Mouse (Mus musculus) thymus, adult 2 months (tissue): ENCODE measurements around the gene Gm13289.
"Not testable (repeated sequence)": the region's sequence is repeated elsewhere in the genome, so short reads cannot be mapped to it uniquely, and the experiment has no call there.

ENCODE experiments used
- CTCF ChIP-seq: fragments of 200-500 bp; IDR thresholded peaks from 2 replicates; pipeline ENCODE4 v1.5.1; 2012; ENCODE audit warnings: mild to moderate bottlenecking, control low read depth, low read length, moderate library complexity, borderline replicate concordance; ENCODE audit not compliant: control insufficient read depth, poor library complexity, insufficient read depth; ENCODE audit errors: extremely low read depth
- POLR2A ChIP-seq: fragments of 200-500 bp; IDR thresholded peaks from 2 replicates; pipeline ENCODE4 v1.6.1; 2012; ENCODE audit warnings: mild to moderate bottlenecking, low read length, control low read depth, moderate library complexity; ENCODE audit not compliant: control insufficient read depth, poor library complexity, insufficient read depth; ENCODE audit errors: extremely low read depth

DNA sequence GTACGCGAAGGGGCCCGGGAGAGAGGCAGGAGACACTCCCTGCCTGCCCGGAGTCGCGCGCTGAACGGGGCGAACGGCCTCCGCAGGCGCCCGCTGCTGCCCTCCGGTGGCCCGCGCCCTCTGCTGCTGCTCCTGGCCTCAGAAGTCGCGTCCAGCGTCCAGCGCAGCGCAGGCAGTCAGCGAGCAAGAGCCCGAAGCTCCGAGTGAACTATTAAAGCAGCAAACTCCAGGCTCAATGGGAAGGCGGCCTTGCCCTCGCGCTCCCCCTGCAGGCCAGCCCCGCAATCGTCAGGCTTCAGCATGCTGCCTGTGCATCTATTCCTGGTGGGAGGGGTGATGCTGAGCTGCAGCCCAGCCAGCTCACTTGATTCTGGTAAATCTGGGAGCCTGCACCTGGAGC, 26.2 kb downstream of the Gm13289 start, which contains the start of gene Gm13287:
- not testable (repeated sequence) for TF ChIP-seq CTCF, POLR2A
